ENCODE assay signal across 9 mouse cellular contexts in the genomic region with DNA sequence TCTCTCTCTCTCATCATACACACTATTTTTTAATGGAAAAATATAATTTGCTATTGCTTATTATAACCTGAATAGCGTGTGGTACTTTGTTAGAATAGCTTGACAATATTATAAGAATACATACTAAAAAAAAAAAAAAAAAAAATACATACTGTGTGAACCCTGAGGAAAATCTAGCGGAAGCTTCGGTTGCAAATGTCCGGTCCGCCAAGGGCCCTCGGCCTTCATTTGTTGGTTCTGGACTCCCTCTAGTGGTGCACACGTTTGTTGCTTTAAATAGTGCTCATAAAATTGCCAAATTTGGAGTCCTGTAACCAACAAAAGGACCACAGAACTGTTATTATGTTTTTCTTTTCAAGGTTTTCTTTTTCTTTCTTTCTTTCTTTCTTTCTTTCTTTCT. TPM values are rescaled to one million over a fixed set of nuclear protein-coding genes. Genes with fewer than 3 reads are reported as not detected.
DNase-seq lines count a peak whose midpoint lies in the region.
"Had no signal": no experiment of that assay in that cellular context is flagged by ENCODE, and none has a peak within 500 bp of the region (broad histone marks: within the 10 kb centered on the region; RNA-seq: fewer than 3 reads in every experiment).

No protein-coding gene starts in this region.

- no peaks in the 10 kb centered on the region for H3K27me3 ChIP-seq in limb, embryonic 10.5 days (ENCODE audit: low read depth, poor library complexity, severe bottlenecking)

- DNase-seq in urinary bladder, adult 18-20 months (ENCODE audit: low spot score in 2 of 2) = peak; percentile 33 to 69
- DNase-seq in urinary bladder, adult 2 months (ENCODE audit: low spot score) = no peak
- DNase-seq in cerebellum, postnatal 10 days = peak; percentile 89 to 91
- DNase-seq in frontal cortex, postnatal 14 days (ENCODE audit: low spot score in 2 of 2) = peak; percentile 54 to 66
- peak; percentile 91 for DNase-seq in induced T-regulatory cell, adult 2 months (ENCODE audit: low read depth)
- DNase-seq in limb, embryonic 10.5 days (ENCODE audit: low spot score) = peak; percentile 71
- DNase-seq in neural tube, embryonic 10.5 days (ENCODE audit: extremely low spot score, low spot score) = peak; percentile 66
- DNase-seq in testis, postnatal 10 days (ENCODE audit: low spot score) = peak; percentile 78

- no peaks in the 10 kb centered on the region for H3K9me3 ChIP-seq in limb, embryonic 10.5 days (replicated peaks)
- H3K9me3 ChIP-seq: embryonic facial prominence, embryonic 12.5 days had no signal

- H3K4me1 ChIP-seq in limb, embryonic 10.5 days = peaks cover 15% of the 10 kb centered on the region

- H3K36me3 ChIP-seq in limb, embryonic 10.5 days = peaks cover 18% of the 10 kb centered on the region

- 4% methylated on average over 7 of the region's 7 CpGs for WGBS in limb, embryonic 10.5 days

- H3K4me3 ChIP-seq in limb, embryonic 10.5 days = no peak overlapping the region
- H3K4me3 ChIP-seq: embryonic facial prominence, embryonic 12.5 days had no signal

- no peak overlapping the region for H3K27ac ChIP-seq in limb, embryonic 10.5 days
- H3K27ac ChIP-seq: embryonic facial prominence, embryonic 12.5 days had no signal

RNA-seq across cellular contexts. Expression of a gene that starts 7.8 kb away (rescaled TPM):
- 0.77 and 1.4 TPM in 2 replicates for polyA plus RNA-seq in urinary bladder, adult 2 months (2012; rRNA removed)
- 0.25 TPM in 1 of 2 replicates, not detected in the other for polyA plus RNA-seq in limb, embryonic 10.5 days (2016; fragmentation: Nextera tagmentation; extraction: Ambion mirVana)

RNA-seq across cellular contexts. Expression of a gene that starts 17.9 kb away (rescaled TPM):
- polyA plus RNA-seq in urinary bladder, adult 2 months (2012; rRNA removed) = 17.8 and 17.9 TPM in 2 replicates
- polyA plus RNA-seq in limb, embryonic 10.5 days (2016; fragmentation: Nextera tagmentation; extraction: Ambion mirVana) = 4.6 and 5.2 TPM in 2 replicates
